Comparison of ENCODE assay signal across 22 mouse cellular contexts in genomic region chr4:64563996-64564395, GRCm38 (mm10).
DNase-seq lines count a peak whose midpoint lies in the region; ATAC-seq lines count a peak whose summit lies in the region.
"Had no signal": no experiment of that assay in that cellular context is flagged by ENCODE, and none has a peak within 500 bp of the region (broad histone marks: within the 10 kb centered on the region; RNA-seq: fewer than 3 reads in every experiment).

No protein-coding gene starts in this region.

- H3K4me3 ChIP-seq in embryonic facial prominence, embryonic 15.5 days (replicated peaks) = no peak overlapping the region
- H3K4me3 ChIP-seq: forebrain, embryonic 13.5 days; heart, adult 2 months; heart, embryonic 15.5 days; intestine, embryonic 15.5 days had no signal

- DNase-seq in kidney, postnatal 4 days = peak; percentile 19 to 45
- DNase-seq in kidney, adult 8-10 months = no peak
- DNase-seq in Muller cell, postnatal 12 days (ENCODE audit: inconsistent ontology term) = peak; percentile 47
- no peak for DNase-seq in left cerebral cortex, postnatal 10 days (ENCODE audit: extremely low spot score in 1 of 2, low spot score in 2 of 2)
- no peak for DNase-seq in adrenal gland, postnatal 36 days
- DNase-seq: adrenal gland, adult 8-10 months; B cell, adult 2 months; cerebellum, adult 11 months; cerebellum, adult 9-10 months; cerebellum, postnatal 25 days; forebrain, postnatal 0 days; gastrocnemius, postnatal 14 days; heart, adult 2 months; heart, postnatal 14 days had no signal

- whole genome bisulfite sequencing in embryonic facial prominence, embryonic 15.5 days = 37% methylated on average over 3 of the region's 3 CpGs

- H3K4me1 ChIP-seq in embryonic facial prominence, embryonic 15.5 days = no peaks in the 10 kb centered on the region
- H3K4me1 ChIP-seq: forebrain, embryonic 13.5 days; heart, embryonic 15.5 days; intestine, embryonic 15.5 days had no signal

- peak overlapping the region; percentile 44; the same call in 1 of the 2 replicates for H3K27ac ChIP-seq in embryonic facial prominence, embryonic 15.5 days (replicated peaks)
- H3K27ac ChIP-seq: forebrain, embryonic 13.5 days; heart, adult 2 months; heart, embryonic 15.5 days; hindbrain, embryonic 14.5 days; intestine, embryonic 15.5 days had no signal

- H3K9me3 ChIP-seq in embryonic facial prominence, embryonic 15.5 days (replicated peaks) = no peaks in the 10 kb centered on the region
- H3K9me3 ChIP-seq: forebrain, embryonic 13.5 days; G1E; heart, embryonic 15.5 days; intestine, embryonic 15.5 days had no signal

- no peak overlapping the region for H3K9ac ChIP-seq in embryonic facial prominence, embryonic 15.5 days
- H3K9ac ChIP-seq: forebrain, embryonic 13.5 days; forebrain, postnatal 0 days; heart, embryonic 15.5 days; hindbrain, embryonic 14.5 days; intestine, embryonic 15.5 days had no signal

- intact Hi-C loops in left cerebral cortex, postnatal 10 days (cut with DNase I) = no loop called here

- no peak overlapping the region for H3K4me2 ChIP-seq in embryonic facial prominence, embryonic 15.5 days (replicated peaks)
- H3K4me2 ChIP-seq: forebrain, embryonic 13.5 days; heart, embryonic 11.5 days; heart, embryonic 15.5 days; hindbrain, embryonic 14.5 days; intestine, embryonic 15.5 days had no signal

- no peaks in the 10 kb centered on the region for H3K27me3 ChIP-seq in embryonic facial prominence, embryonic 15.5 days
- H3K27me3 ChIP-seq: forebrain, embryonic 13.5 days; heart, embryonic 15.5 days; intestine, embryonic 15.5 days had no signal

- peak; percentile 57; the same call in 1 of the 2 replicates for ATAC-seq in embryonic facial prominence, embryonic 15.5 days (ENCODE audit: insufficient number of reproducible peaks, low FRiP score, low TSS enrichment, low read depth)
- ATAC-seq: CD4-positive, CD25-positive, alpha-beta regulatory T cell, adult 4 months; forebrain, embryonic 13.5 days; forebrain, postnatal 0 days; intestine, embryonic 15.5 days had no signal

- H3K36me3 ChIP-seq in embryonic facial prominence, embryonic 15.5 days = no peaks in the 10 kb centered on the region
- H3K36me3 ChIP-seq: G1E; heart, embryonic 15.5 days; intestine, embryonic 15.5 days had no signal

Comparison
In these comparisons a context has a peak if more than half of its experiments do, and no peak if none do; other contexts are left out.
1. DNase-seq: peak in kidney, postnatal 4 days (2 of 2) and Muller cell, postnatal 12 days (single experiment); none in kidney, adult 8-10 months (0 of 2), left cerebral cortex, postnatal 10 days (0 of 2) and adrenal gland, postnatal 36 days (0 of 2).